Mouse (Mus musculus): Measurements from ENCODE around the gene Bach2. TPM values are rescaled to one million over a fixed set of nuclear protein-coding genes. Genes with fewer than 3 reads are reported as not detected.

Gene Bach2
- total RNA-seq (2023): 4.3 and 16.9 TPM in 2 replicates

GRCm38 (mm10) chr4:32238366-32238854 is at the start of gene Bach2:
Gene Bach2 (plus strand): TSS chr4:32238804.

GRCm38 (mm10) chr4:32602660-32603059 is 364.1 kb downstream of the Bach2 start, which contains the start of gene Gja10:
Gene Gja10 (minus strand): TSS chr4:32602760.

GRCm38 (mm10) chr4:32615034-32615881 is 376.7 kb downstream of the Bach2 start, which contains the start of gene Casp8ap2:
Gene Casp8ap2 (plus strand): TSS chr4:32615451.

